Mouse (Mus musculus) A20 (cell line): Measurements from ENCODE around the gene Ghrh.

Experiments
- DNase-seq: peaks from one replicate; pipeline ENCODE4 v3.0.0-alpha.2; 2011; ENCODE audit warnings: low read depth, low spot score

Ghrh gene

GRCm38 (mm10) chr2:157308273-157308917 is 38.9 kb downstream of the Ghrh start:
- no peak for DNase-seq

GRCm38 (mm10) chr2:157307715-157308265 is 39.5 kb downstream of the Ghrh start:
- no peak for DNase-seq

GRCm38 (mm10) chr2:157306091-157307032 is 40.9 kb downstream of the Ghrh start:
- DNase-seq, result no peak

GRCm38 (mm10) chr2:157303096-157303495 is 44.2 kb downstream of the Ghrh start:
- DNase-seq, result no peak

GRCm38 (mm10) chr2:157300051-157300450 is 47.3 kb downstream of the Ghrh start:
- DNase-seq, result no peak

GRCm38 (mm10) chr2:157296105-157296689 is 51.1 kb downstream of the Ghrh start:
- no peak for DNase-seq

- peak; percentile 62 for DNase-seq
Measured at GRCm38 (mm10) chr2:157292093-157292492, 55.2 kb downstream of the Ghrh start.

- no peak for DNase-seq
Measured at GRCm38 (mm10) chr2:157288996-157289395, 58.3 kb downstream of the Ghrh start.

- DNase-seq, result peak; percentile 61
Measured at GRCm38 (mm10) chr2:157287542-157287941, 59.8 kb downstream of the Ghrh start.

GRCm38 (mm10) chr2:157283321-157283720 is 64.0 kb downstream of the Ghrh start:
- no peak for DNase-seq
